Mouse (Mus musculus) spleen, embryonic (tissue): Measurements from ENCODE around the gene Rbpms2.

Experiments used
- CTCF ChIA-PET: fragments of 350-600 bp; sonication (Branson Sonifier 250); formaldehyde crosslinking; loops from one replicate; lab custom pipeline; 2022; lab: Charles Lee

Rbpms2 gene

DNA sequence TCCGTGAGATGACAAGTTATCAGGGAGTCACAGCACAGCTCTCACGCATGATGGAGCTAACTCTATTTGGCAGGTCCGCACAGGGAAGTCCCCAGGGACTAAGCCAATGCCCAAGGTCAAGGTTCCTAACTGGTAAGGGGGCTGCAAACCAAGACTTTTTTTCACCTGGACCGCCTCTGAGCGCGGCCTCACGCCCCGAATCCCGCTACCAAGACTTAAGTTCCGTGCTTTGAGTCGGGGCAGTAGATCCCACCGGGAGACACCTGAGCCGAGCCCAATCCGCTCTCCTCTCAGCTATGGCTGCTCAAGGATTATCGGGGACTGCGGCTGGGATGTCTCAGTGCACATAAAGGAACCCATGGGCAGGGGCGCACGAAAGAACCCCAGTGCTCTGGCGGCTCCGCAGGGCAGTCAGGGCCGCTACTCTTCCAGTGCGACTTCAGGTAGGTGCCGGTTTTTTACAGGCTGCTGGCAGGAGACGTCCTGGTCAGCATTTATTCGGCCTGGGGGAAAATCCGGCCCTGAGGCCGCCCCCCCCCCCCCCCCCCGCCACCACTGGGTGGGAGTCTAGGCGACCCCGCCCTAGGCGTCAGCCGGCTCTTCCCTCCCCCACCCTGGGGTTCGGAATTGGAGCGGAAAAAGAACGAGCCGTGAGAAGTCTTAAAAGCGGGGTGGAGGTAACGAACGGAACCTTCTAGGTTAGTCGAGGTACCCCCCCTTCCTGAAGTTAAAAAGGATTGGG lies at the start of gene Rbpms2:
Gene Rbpms2, plus strand, starts transcription at position 624 of the 742 bp plus-strand sequence.
- CTCF ChIA-PET: interaction anchor here (0.6 kb wide), 2 partner anchors 53 to 245 kb away, joined by 4 to 5 read pairs; no protein-coding TSS in a partner anchor

GRCm38 (mm10) chr9:65579781-65580371 lies 49.6 kb upstream of the Rbpms2 start, which contains the start of gene Plekho2:
Plekho2 (minus strand) TSS chr9:65580040.
- CTCF ChIA-PET: interaction anchor here (0.7 to 1.2 kb wide), 3 partner anchors 30 to 506 kb away, joined by 3 to 4 read pairs (median 3); no protein-coding TSS in a partner anchor

- CTCF ChIA-PET: interaction anchor here (0.7 to 1.2 kb wide), 3 partner anchors 34 to 507 kb away, joined by 3 read pairs; no protein-coding TSS in a partner anchor
Measured at GRCm38 (mm10) chr9:65580401-65581256, 48.8 kb upstream of the Rbpms2 start.

GRCm38 (mm10) chr9:65583045-65583444 lies 46.4 kb upstream of the Rbpms2 start:
- CTCF ChIA-PET: no interaction called here

DNA sequence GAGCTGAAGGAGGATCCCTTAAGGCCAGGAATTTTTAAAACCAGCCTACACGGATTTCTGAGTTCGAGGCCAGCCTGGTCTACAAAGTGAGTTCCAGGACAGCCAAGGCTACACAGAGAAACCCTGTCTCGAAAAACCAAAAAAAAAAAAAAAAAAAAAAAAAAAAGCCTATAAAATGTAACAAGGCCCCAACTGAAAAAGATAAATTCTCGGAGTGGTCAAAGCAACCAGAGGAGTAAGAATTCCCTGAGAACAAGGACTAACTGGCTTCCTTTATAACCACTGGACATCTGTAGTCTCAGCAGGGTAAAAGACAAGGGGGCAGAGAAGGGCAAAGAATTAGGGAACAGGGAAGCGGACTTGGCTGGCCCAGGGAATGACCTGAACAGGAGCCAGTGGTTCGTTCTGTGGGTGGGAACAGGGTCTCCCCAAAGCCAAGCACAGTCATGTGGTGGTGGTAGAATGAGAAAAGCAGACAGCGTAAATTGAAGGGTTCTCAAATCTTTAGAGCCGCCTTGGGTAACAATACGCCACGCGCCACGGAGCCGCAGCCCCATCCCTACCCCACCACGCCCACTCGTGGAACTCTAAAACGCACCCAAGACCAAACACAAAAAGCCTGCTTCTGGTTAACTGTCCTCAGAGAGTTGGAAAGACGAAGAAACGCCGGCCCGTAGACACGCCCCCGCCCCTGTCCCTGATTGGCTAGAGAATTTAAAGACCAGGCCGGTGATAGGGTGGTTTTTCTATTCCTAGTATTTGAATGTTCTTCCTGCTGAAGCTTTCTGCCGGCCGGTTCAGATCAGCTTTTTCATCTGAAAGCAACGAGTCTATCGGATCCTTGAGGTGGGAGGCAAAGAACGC lies 42.8 kb upstream of the Rbpms2 start, which contains the start of gene Pif1:
Gene Pif1, plus strand, starts transcription at position 755 of the 864 bp plus-strand sequence.
- CTCF ChIA-PET: no interaction called here

- CTCF ChIA-PET: no interaction called here
Measured at GRCm38 (mm10) chr9:65587270-65587572, 42.2 kb upstream of the Rbpms2 start.

DNA sequence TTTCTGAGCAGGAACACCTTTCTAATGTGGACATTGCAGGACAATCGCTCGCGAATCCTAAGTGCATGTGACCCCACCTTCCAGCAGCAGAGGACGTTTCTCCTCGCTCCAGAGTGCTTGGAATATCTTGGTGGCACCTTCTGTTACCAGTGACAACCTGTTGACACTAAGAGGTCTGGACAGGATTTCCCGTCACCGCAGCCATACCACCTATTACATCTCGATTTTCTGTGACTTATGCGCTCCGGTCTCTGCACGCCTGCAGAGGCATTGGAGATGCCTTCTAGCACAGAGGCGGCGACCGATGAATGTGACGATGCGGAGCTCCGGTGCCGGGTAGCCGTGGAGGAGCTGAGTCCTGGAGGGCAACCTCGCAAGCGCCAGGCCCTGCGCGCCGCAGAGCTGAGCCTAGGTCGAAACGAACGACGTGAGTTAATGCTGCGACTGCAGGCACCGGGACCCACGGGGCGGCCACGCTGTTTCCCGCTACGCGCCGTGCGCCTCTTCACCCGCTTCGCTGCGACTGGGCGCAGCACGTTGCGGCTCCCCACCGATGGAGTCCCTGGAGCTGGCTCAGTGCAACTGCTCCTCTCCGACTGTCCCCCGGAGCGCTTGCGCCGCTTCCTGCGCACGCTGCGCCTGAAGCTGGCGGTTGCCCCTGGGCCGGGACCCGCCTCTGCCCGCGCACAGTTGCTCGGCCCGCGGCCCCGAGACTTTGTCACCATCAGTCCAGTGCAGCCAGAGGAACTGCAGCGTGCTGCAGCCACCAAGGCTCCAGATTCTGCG lies 41.7 kb upstream of the Rbpms2 start:
- CTCF ChIA-PET: no interaction called here

GRCm38 (mm10) chr9:65589091-65589490 lies 40.4 kb upstream of the Rbpms2 start:
- CTCF ChIA-PET: interaction anchor here (0.5 kb wide), 1 partner anchor 13 kb away, joined by 3 read pairs; no protein-coding TSS in a partner anchor

- CTCF ChIA-PET: interaction anchor here (0.6 to 0.7 kb wide), 2 partner anchors 19 to 232 kb away, joined by 3 to 10 read pairs; no protein-coding TSS in a partner anchor
Measured at GRCm38 (mm10) chr9:65592721-65593120, 36.7 kb upstream of the Rbpms2 start.

DNA sequence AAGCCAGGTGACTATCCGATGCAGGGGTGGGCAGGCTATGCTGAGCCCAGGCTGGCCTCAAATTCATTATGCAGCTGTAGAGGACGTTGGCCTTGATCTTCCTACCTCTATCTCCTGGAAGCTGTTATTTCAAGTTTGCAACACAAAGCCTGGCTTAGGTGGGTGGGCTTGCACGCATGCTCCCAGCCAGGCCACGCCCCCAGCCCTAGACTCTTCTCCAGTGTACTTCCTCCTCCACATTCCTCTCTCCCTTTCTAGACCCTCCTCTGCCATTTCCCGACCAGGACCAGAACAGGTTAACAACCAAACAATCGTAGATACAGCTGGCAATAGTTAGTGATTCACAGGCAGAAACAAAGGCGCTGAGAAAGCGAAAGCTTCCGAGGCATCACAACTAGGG lies 35.9 kb upstream of the Rbpms2 start:
- CTCF ChIA-PET: interaction anchor here (0.6 kb wide), 1 partner anchor 20 kb away, joined by 10 read pairs; no protein-coding TSS in a partner anchor

DNA sequence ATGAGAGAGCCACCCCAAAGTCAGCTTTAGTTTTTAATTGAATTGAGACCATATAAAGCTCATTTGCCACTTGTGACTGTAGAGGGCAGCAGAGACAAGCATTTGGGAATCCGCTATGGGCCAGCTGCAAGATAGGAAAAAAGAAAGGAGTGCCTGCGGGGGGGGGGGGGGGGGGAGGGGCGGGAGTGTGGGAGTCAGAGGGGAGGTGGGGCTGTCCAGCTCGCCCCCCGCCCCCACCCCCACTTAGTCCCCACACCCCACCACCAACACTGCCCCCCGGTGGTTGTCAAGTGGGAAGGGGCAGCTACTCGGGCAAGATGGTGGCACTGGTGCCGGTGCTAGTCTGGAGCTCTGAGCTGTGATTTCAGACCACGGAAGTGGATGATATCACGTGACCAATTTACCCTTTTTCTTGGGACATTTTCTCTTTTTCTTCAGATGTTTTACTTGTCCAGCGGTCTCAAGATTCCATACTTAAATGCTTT lies 30.6 kb upstream of the Rbpms2 start:
- CTCF ChIA-PET: interaction anchor here (0.6 to 1.1 kb wide), 2 partner anchors 66 to 70 kb away, joined by 3 to 5 read pairs; no protein-coding TSS in a partner anchor

DNA sequence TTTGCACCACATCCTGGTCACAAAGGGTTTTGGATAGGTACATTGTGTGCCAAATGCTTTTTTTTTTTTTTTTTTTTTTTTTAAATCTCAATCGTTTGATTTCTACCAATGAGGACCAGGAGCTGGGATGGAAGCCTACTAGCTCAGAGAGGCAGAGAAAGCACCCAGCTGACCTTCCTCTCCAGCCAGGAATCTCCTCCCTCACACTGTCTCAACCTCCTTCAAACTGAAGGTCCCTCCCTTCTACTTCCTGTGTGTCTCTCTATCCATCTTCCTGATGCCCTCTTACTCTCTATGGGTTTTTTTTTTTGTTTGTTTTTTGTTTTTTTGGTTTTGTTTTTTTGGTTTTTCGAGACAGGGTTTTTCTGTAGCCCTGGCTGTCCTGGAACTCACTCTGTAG lies 28.5 kb upstream of the Rbpms2 start:
- CTCF ChIA-PET: interaction anchor here (0.6 kb wide), 1 partner anchor 242 kb away, joined by 3 read pairs; no protein-coding TSS in a partner anchor

- CTCF ChIA-PET: interaction anchor here (0.7 kb wide), 1 partner anchor 31 kb away, joined by 7 read pairs; no protein-coding TSS in a partner anchor
Measured at GRCm38 (mm10) chr9:65603401-65604102, 25.9 kb upstream of the Rbpms2 start.

GRCm38 (mm10) chr9:65605471-65606136 lies 23.8 kb upstream of the Rbpms2 start:
- CTCF ChIA-PET: interaction anchor here (0.7 to 1.0 kb wide), 2 partner anchors 15 to 530 kb away, joined by 3 to 6 read pairs; no protein-coding TSS in a partner anchor

GRCm38 (mm10) chr9:65606321-65607109 lies 22.9 kb upstream of the Rbpms2 start:
- CTCF ChIA-PET: interaction anchor here (0.5 to 0.7 kb wide), 2 partner anchors 529 to 1171 kb away, joined by 6 to 8 read pairs; no protein-coding TSS in a partner anchor

DNA sequence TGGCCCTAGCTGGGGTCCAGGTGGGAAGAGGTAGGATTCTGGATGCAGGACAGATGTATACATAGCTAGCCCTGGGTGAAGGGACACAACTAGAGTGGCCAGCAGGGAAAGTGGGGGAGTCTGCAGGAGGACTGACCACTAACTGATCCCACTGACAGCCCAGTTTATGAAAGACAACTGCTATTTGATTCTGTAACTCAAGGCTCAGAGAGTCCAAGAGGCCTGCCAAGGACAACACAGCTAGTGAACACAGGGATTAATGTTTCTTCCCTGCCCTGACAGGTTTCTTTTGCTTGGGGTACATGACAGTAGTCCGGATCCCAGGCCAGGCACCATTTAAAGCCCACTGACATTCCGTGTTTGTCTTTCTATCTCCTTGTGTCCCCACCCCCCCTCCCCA lies 22.3 kb upstream of the Rbpms2 start:
- CTCF ChIA-PET: interaction anchor here (0.5 kb wide), 1 partner anchor 1172 kb away, joined by 8 read pairs; no protein-coding TSS in a partner anchor

- CTCF ChIA-PET: no interaction called here
Measured at GRCm38 (mm10) chr9:65611969-65612486, 17.4 kb upstream of the Rbpms2 start.
